Mouse (Mus musculus) thymus, postnatal 14 days (tissue): ENCODE results near the gene Baat.
"Not testable (repeated sequence)": the region's sequence is repeated elsewhere in the genome, so short reads cannot be mapped to it uniquely, and the experiment has no call there.

Experiments used
- DNase-seq: peaks from one replicate; pipeline ENCODE4 v3.0.0; 2021

Gene Baat

GRCm38 (mm10) chr4:49506386-49506785 is at the start of gene Baat:
TSS of gene Baat (minus strand) at chr4:49506557.
- no peak for DNase-seq

DNA sequence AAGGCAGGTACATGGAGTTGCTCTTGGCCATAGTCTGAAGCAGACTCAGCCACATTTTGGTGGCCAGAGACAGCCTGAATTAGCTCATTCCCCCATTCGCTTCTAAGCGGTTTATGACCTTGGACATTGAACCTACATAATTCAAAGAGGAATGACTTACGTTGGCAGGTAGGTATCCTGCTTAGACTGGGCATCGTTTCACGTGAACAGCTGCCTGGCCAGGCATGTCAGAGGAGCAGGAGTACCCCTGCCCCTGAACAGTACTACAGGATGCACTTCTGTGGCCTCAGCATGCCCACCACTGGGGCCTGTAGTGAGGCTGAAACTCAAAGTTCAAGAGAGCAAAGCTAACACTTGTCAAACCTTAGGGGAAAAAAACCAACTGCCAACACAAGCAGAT is 47.0 kb upstream of the Baat start:
- no peak for DNase-seq

DNA sequence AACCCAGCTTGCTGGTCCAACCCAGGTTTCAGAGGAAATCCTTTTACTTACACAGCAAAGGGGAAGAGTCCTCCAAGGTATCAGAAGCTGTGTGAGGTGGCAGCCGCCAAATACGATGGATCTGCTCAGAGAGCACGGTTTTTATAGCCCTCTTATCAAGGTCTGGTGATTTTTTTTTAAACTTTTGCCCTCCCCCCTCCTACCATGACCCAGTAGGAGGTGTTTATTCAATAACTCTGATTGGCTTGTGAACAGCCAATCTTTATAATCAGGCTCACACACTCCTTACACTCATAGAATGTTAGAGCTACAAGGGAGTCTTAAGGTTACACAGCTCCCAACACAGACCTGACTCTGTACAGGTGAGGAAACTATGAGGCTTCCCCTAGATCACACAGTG is 43.0 kb upstream of the Baat start, which contains the start of gene Aldob:
Gene Aldob, minus strand, starts transcription at position 164 of the 400 bp plus-strand sequence.
- DNase-seq, result no peak

DNA sequence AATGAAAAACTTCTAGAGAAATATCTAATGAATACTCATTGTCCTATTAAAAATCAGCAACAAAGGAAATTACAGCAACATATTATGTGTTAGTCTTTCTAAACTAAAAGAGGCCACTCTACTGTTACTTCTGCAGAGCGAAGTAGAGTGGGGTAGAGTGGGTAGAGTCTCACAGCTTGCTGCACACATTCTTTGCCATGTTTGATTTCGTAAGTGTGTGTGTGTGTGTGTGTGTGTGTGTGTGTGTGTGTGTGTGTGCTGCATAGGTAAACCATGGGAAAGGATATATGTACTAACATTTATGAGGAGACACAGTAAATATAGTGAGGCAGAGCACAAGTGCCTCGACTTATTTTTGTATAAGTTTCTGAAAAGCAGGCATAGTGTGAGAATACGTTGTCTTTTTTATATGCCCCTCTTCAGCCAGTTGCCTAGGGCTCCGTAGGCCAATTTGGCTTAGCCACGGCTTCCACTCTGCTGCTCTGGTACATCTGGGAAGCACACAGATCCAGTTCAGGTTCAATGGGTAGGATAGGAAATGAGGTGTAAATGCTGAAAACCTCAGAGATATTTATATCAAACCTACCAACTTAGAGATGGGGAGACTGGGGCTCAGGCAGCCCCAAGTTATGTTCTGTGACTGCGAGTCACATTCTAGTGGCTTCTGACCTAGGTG is 41.3 kb upstream of the Baat start:
- no peak for DNase-seq

- DNase-seq, result no peak
Measured at GRCm38 (mm10) chr4:49546873-49547543, 40.7 kb upstream of the Baat start.

DNA sequence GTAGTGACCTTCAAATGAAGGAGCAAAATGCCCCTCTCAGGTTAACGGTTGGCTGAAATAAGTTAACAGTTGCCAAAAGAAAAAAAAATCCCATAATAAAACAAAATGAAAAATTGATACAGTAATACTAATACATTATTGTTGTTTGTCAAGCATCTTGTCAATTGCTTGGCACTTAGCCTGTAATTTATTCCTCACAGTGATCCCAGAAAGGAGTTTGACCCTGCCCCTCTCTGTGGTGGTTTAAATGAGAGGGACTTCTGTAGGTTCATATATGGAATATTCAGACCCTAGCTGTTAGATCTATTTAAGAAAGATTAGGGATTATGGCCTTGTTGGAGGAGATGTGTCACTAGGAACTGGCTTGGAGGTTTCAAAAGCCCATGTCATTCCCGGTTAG is 39.7 kb upstream of the Baat start:
- DNase-seq, result no peak

GRCm38 (mm10) chr4:49540966-49541365 is 34.6 kb upstream of the Baat start:
- DNase-seq, result no peak

DNA sequence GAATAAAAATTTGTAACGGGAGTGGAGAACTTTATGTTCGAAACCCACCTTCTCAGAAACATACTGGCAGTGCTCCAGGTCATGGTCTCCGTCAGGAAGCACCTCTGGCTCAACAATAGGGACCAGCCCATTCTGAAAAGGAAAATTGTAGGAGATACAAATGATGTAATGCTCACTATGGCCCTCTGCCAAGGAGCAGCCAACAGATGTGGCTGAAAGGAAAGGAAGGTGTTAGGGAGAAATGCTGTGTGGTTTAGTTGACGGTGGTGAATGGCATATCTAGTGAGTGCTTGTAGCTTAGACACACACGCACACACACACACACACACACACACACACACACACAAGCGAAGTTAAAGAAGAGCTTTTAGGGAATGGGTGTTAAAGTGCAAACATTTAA is 33.3 kb upstream of the Baat start:
- no peak for DNase-seq

DNA sequence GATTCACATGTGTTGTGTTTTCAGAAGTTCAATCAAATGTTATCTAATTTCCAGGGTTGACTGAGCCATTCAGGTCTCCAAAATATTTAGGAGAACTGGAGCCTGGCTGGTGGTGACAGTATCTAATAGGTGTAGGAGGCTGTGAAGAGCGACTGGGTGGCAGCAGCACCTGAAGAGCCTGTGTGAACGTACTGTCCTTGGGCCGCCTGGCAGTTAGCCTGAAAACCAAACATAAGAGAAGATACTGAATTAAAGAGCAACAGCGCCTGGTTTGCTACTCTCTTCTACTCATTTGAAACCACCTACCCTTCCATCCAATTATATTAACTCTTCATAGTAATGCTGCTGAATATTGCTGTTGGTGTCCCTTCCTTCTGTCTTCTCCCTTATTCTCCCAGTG is 30.3 kb upstream of the Baat start:
- no peak for DNase-seq

DNA sequence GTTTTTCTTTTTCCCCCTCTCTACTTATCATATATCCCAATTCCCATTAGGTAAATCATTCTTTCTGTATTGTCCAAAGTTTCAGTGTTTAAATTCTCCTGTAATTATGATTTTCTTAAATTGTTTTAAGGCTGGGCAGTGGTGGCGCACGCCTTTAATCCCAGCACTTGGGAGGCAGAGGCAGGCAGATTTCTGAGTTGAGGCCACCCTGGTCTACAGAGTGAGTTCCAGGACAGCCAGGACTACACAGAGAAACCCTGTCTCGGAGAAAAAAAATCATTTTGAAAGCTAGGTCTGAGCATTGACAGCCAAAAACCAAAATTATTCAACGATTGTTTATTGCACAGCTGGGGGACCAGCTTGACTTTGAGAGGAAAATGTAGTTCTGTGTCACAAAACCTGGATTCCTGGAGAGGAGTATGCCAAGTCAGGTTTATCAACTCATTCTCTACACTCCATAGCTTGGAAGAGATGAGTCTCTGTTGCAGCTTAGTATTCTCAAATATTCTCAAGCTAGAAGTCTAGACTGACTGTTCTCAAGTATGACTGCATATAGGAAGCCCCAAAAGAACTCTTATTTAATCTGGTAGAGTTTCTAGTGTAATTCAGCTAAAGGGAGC is 29.4 kb upstream of the Baat start:
- DNase-seq, result no peak

- no peak for DNase-seq
Measured at GRCm38 (mm10) chr4:49535036-49535435, 28.7 kb upstream of the Baat start.

DNA sequence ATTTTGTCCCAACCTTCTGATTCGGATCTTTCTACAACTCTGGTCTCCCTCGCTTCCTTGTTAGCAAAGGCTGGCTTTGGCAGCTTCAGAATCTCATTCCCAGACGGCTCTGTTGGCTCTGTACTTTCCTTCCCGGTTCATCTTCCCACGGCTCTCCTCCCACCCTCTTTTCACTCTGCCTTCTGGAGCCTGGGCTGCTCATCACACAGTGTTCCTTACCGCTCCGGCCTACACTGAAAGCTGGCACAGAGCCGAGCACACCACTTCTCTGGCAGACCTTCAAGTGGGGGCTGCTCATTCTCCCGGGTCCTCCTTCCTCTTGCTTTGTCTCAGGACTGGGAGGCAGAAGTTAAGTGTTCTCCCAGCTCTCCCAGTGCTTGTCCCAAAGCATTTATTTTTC is 16.2 kb upstream of the Baat start:
- peak; percentile 5 for DNase-seq

GRCm38 (mm10) chr4:49521346-49521745 is 15.0 kb upstream of the Baat start:
- DNase-seq, result no peak

- peak; percentile 94 for DNase-seq
Measured at GRCm38 (mm10) chr4:49520572-49521340, 14.4 kb upstream of the Baat start, which contains the start of the genes Mrpl50 and Zfp189. TSS of gene Mrpl50 (minus strand) at chr4:49521093. TSS of gene Zfp189 (plus strand) at chr4:49521176.

- peak; percentile 12 for DNase-seq
Measured at GRCm38 (mm10) chr4:49519476-49519875, 13.1 kb upstream of the Baat start.

DNA sequence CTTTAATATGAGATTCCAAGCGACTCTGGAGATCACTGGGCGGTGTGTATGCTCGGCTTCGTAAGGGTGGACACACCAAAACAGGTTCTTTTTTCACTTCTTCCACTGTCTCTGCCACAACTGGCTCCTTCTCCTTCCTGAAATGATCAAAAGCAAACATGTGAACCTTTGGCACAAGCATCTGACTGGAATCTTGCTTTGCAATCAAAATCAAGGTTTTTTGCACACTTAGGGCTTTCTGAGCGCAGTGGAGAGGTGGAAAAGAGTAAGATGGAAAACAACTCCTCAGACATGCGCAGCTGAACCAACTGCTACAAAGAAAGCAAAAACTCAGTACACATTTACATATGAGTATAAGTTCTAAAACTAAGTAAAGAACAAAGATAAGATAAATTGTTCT is 8.1 kb upstream of the Baat start:
- DNase-seq, result no peak

DNA sequence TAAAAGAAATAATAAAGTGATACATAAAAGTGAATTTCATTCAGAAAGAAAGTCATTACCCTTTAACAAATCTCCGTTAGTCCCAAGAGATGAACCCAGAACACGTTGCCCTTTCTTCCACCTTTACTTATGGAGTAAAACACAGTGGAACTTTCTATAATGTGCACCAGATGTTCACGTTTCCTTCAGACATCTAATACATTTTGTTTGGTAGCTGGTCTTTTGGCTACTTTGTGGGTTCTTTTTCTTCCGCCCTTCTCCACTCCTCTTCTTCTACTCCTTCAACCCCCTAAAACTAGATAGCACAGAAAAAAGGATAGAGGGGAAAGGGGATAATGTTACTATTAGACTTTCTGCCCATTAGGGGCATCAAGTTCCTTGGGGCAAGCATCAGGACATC is 6.3 kb upstream of the Baat start:
- no peak for DNase-seq

DNA sequence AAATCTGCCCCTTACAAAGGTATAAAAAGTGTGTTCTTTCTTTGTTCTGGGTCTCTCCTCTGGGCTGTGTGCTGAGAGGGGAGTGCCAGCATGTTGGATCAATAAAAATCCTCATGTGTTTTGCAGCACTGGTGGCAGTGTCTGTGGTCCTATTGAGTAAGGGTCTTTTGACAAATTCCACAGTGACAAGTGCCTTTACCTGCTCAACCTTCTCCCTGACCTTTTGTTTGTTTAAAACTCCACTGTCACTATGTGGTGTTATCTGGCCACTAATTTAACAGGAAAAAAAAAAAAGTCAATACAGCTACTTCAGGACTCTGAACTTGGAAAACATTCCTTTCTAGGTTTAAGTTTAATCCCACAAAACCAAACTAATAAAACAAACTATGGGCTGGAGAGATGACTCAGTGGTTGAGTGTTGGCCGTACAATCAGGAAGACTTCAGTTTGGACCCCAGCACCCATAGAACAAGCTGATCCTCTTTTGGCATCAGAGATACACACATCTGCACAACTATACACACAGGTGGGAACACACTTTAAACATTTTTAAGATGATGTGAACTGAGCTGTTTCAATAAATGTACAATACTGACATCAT is 4.0 kb upstream of the Baat start:
- not testable (repeated sequence) for DNase-seq

GRCm38 (mm10) chr4:49509183-49509582 is 2.8 kb upstream of the Baat start:
- DNase-seq, result no peak

- no peak for DNase-seq
Measured at GRCm38 (mm10) chr4:49503563-49503962, 2.8 kb downstream of the Baat start.

GRCm38 (mm10) chr4:49485934-49486650 is 20.3 kb downstream of the Baat start:
- not testable (repeated sequence) for DNase-seq

DNA sequence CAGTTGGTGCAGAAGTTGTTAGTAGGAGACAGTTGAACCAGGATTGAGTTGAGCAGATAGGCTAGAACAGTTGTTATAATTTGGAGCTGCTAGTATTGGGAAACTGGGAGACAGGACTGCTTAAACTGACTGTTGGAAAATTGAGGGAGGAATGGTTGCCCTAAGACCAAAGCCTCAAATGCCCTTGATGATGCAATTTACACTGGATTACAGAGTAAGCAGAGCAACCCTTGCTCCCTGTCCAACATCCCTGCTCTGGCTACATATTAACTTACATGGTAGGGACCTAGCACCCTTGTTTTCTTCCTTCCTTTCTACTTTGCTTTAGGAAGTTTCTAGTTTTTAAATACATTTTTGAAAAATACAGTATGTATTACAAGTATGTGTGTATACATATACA is 20.9 kb downstream of the Baat start:
- DNase-seq, result no peak
